Mouse (Mus musculus) midbrain, embryonic 12.5 days (tissue): ENCODE measurements at regions not wholly inside any gene's neighbourhood (a gene's known extent, or its start where the extent isn't known, plus 50 kb on each side); places are given as distances from the start of the nearest gene placed in this dataset.

Source experiments
- ATAC-seq: fragments of 200-750 bp; cut with Nextera tagmentation; 2 replicates; pipeline ENCODE4 v1.8.0; 2017; ENCODE audit warnings: low read depth, moderate TSS enrichment, moderate library complexity; ENCODE audit not compliant: low FRiP score
- H3K27ac ChIP-seq: fragments of 300-500 bp; sonication (generic); replicated peaks from 2 replicates; pipeline ENCODE4 v1.5.1; 2016; ENCODE audit warnings: mild to moderate bottlenecking
- H3K27me3 ChIP-seq: fragments of 300-500 bp; sonication (generic); 2 replicates; pipeline ENCODE4 v1.6.1; 2016; ENCODE audit warnings: mild to moderate bottlenecking
- H3K36me3 ChIP-seq: fragments of 300-500 bp; sonication (generic); 2 replicates; pipeline ENCODE4 v1.6.1; 2016
- H3K4me1 ChIP-seq: fragments of 300-500 bp; sonication (generic); 2 replicates; pipeline ENCODE4 v1.6.1; 2016
- H3K4me2 ChIP-seq: fragments of 300-500 bp; sonication (generic); replicated peaks from 2 replicates; pipeline ENCODE4 v1.6.1; 2016; ENCODE audit warnings: mild to moderate bottlenecking, moderate library complexity
- H3K4me3 ChIP-seq: fragments of 300-500 bp; sonication (generic); 2 replicates; pipeline ENCODE4 v1.5.1; 2016; ENCODE audit warnings: mild to moderate bottlenecking
- H3K9ac ChIP-seq: fragments of 300-500 bp; sonication (generic); replicated peaks from 2 replicates; pipeline ENCODE4 v1.6.1; 2016; ENCODE audit warnings: mild to moderate bottlenecking, moderate library complexity
- H3K9me3 ChIP-seq: fragments of 300-500 bp; sonication (generic); 2 replicates; pipeline ENCODE4 v1.6.1; 2016; ENCODE audit warnings: mild to moderate bottlenecking
- WGBS: fragments of 180-500 bp; shearing (Covaris S2); methylation state at CpG from one replicate; pipeline ENCODE4 v1.1.7; 2016; 5-methylcytosine and 5-hydroxymethylcytosine counted together

DNA sequence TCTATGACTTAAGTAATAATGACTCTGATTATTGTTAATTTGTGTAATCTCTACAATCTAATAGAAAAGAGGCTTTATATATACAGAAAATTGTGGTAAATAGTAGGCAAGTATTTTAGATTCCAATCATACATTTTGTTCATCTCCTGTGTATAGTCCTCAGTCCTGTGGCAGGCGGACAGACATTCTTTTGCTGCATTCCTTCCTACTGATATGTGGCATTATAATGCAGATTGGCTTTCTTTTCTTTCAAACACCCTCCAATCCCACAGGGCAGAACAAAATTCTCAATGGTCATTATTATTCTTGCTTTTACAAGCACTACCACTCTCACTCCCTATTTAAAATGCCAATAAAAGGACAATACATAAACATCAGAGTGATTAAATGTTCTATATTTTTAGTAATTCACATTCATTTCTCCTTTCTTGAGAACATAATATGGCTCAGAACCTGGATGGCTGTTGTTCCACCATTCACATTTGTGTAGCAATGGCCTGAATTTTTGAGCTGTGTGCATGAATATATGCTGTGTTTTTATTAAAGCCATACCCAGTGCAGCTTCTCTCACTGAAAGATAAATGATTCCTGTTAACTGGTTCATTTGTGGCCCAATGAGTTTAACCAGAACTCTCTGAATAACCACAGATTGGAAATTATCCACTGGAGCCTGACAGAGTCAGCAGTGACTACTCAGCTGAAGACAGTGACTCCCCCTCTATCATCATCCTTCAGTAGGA, 194.6 kb downstream of the Gm43517 start:
- no peak overlapping the region for H3K9ac ChIP-seq
- H3K27me3 ChIP-seq, result no peaks in the 10 kb centered on the region
- peak overlapping the region; percentile 22; the same call in 1 of the 2 replicates for H3K27ac ChIP-seq
- no peaks in the 10 kb centered on the region for H3K9me3 ChIP-seq
- no peak overlapping the region for H3K4me2 ChIP-seq
- WGBS, result 22% methylated on average over 1 of the region's 1 CpGs
- H3K4me1 ChIP-seq, result peaks cover 3% of the 10 kb centered on the region; the same call in 1 of the 2 replicates
- H3K36me3 ChIP-seq, result no peaks in the 10 kb centered on the region
- ATAC-seq, result peak; percentile 75
- H3K4me3 ChIP-seq, result no peak overlapping the region

DNA sequence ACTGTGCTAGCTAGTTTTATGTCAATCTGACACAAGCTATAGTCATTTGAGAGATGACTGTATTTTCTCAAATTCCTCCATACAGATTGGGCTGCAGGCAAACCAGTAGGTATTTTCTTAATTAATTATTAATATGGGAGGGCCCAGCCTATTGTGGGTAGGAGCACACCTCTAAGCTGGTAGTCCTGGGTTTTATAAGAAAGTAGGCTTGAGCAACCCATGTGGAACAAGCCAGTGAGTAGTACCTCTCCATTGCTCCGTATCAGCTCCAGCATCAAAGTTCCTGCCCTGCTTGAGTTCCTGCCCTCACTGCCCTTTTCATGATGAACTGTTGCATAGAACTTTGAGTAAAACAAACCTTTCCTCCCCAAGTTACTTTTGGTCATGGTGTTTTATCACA, 198.9 kb downstream of the Gm43517 start:
- H3K9me3 ChIP-seq, result no peaks in the 10 kb centered on the region

DNA sequence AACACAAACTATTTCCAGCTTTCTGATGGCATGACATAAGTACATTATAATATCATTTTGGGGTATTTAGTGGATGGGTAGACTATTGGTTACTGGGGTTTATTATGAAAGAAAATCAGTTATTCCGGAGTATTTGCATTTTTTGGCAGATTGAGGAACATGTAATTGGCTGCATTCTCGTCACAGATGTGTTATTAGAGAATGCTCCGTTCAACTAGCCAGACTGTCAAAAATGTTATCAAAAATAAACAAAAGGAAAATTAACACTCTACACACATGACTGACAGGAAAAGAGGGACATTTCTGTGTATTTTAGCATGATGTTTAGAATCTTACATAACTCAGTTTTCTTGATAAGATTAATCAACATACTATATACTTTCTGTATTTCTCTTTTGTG, 237.3 kb downstream of the Gm43517 start:
- Histone ChIP-seq H3K36me3 (no peaks in the 10 kb centered on the region), H3K9me3 (no peaks in the 10 kb centered on the region), H3K9ac (no peak overlapping the region), H3K27me3 (no peaks in the 10 kb centered on the region), H3K27ac (no peak overlapping the region), H3K4me2 (no peak overlapping the region), H3K4me3 (no peak overlapping the region), H3K4me1 (no peaks in the 10 kb centered on the region)
- WGBS, result 86% methylated on average over 3 of the region's 3 CpGs
- ATAC-seq, result no peak

More for the DNA sequence above, 198.9 kb downstream of the Gm43517 start:
- no peak for ATAC-seq
- no peak overlapping the region for H3K4me3 ChIP-seq
- H3K4me1 ChIP-seq, result peaks cover 3% of the 10 kb centered on the region; the same call in 1 of the 2 replicates
- H3K27ac ChIP-seq, result no peak overlapping the region
- H3K27me3 ChIP-seq, result no peaks in the 10 kb centered on the region
- H3K36me3 ChIP-seq, result no peaks in the 10 kb centered on the region
- H3K9ac ChIP-seq, result no peak overlapping the region
- WGBS, result 68% methylated on average over 1 of the region's 1 CpGs
- no peak overlapping the region for H3K4me2 ChIP-seq

DNA sequence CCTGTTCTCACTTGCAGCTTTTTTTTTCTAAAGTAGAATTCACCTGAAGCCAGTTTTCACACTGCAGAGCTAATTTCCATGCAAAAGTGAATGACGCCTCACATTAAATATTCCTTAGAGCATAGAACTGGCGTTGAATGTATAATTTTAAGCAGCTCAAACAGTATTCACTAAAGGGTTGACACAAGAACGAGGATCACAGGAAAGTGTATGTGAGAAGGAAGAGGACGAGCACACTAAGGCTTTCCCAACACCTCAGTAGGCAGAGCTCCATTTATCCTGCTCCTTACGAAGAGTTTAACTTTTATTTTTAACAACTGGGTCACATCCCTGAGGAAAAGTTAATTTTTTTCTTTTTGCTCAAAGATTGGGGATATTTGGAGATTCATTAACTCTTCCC, 242.2 kb downstream of the Gm43517 start:
- WGBS, result 73% methylated on average over 5 of the region's 5 CpGs

DNA sequence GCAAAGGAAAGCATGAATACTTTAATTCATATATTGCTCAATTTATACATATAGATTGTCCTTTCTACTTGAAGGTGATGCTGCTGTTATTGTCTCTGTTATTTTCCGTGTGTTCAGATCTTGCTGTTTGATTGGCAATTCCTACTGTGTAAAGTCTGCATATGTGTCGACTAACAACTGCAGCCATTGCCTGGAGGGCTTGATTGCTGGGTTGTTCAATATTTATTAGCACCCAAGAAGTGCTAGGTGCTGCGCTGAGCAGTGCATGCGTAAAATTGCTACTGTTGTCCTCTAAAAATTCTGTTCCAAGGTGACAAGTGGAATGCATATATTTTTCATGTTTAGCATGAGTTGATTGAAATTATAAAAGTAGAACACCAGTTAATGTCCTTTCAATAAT, 243.0 kb downstream of the Gm43517 start:
- ATAC-seq, result no peak
- H3K4me2 ChIP-seq, result no peak overlapping the region

More for the DNA sequence above, 242.2 kb downstream of the Gm43517 start:
- Histone ChIP-seq H3K9me3 (no peaks in the 10 kb centered on the region), H3K4me1 (no peaks in the 10 kb centered on the region), H3K27me3 (no peaks in the 10 kb centered on the region), H3K36me3 (no peaks in the 10 kb centered on the region), H3K27ac (no peak overlapping the region), H3K9ac (no peak overlapping the region), H3K4me2 (no peak overlapping the region), H3K4me3 (no peak overlapping the region)
- ATAC-seq, result no peak

DNA sequence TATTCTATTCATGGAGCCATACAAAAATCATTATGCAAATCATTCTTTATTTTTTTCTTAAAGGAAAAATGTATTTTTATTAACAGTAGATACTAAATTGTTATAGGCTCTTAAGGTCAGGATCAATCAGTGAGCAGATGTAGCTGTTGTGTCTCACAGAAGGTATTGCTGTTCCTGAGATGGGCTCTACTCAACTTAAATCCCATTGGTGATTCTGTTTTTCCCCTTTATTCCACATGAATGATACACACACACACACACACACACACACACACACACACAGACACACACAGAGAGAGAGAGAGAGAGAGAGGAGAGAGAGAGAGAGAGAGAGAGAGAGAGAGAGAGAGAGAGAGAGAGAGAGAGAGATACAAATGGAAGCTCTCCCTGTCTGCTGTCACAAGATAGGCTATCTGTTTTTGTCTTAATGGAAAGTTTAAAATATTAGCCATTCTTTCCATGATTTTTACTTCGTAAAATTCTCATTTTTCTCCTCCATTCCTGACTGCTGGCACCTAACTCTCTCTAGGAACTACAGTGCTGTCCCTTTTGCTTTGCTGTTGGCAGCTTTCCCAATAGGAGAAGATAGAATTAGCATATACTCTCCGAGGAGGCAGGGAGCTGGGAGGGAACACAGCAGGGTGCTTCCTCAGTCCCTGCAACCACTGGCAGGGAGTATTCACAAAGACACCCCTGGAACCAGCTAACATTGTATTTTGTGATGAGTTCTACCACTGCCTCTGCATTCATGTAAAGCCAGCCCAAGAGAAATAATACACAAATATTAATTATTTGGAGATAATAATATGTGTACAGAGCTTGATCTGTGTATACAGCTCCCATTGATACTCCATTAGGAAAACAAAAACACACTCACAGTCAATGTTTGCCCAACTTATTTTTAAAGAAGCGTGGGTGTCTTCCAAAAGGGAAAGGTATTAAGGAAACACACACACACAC, 264.4 kb downstream of the Gm43517 start:
- H3K9me3 ChIP-seq, result no peaks in the 10 kb centered on the region
- no peaks in the 10 kb centered on the region for H3K36me3 ChIP-seq
- peak; percentile 50; the same call in 1 of the 2 replicates for ATAC-seq
- 35% methylated on average over 3 of the region's 3 CpGs for WGBS
- no peak overlapping the region for H3K9ac ChIP-seq
- H3K4me1 ChIP-seq, result 0 out of 2 replicates have a peak, but pooled peaks cover 6% of the 10 kb centered on the region
- H3K4me3 ChIP-seq, result no peak overlapping the region
- no peak overlapping the region for H3K27ac ChIP-seq
- no peak overlapping the region for H3K4me2 ChIP-seq
- no peaks in the 10 kb centered on the region for H3K27me3 ChIP-seq

More for the DNA sequence above, 243.0 kb downstream of the Gm43517 start:
- WGBS, result 82% methylated on average over 4 of the region's 4 CpGs
- Histone ChIP-seq H3K9me3 (no peaks in the 10 kb centered on the region), H3K4me3 (no peak overlapping the region), H3K27me3 (no peaks in the 10 kb centered on the region), H3K4me1 (no peaks in the 10 kb centered on the region), H3K36me3 (no peaks in the 10 kb centered on the region), H3K9ac (no peak overlapping the region), H3K27ac (no peak overlapping the region)
